Comparison of ENCODE assay signal across 8 mouse cellular contexts in the genomic region with DNA sequence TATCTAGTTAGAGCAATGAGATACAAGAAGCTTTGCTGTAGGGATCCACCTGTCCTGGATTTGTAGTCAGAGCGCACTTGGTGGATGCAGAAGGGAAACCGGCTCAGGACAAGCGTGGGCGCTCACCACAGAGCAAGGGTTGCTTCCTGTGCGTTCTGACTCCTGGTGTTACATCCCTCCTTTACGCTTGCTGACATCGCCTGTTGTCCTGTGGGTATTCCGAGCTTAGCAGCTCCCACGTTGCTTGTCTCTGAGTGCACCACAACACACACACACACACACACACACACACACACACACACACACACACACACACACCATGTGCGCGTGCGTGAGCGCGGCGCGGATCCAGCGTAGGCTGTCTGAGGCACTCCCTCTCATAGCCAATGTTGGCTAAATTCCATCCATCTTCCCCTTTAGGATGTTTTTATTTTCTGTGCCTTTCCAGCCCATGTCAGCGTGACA.
DNase-seq lines count a peak whose midpoint lies in the region; ATAC-seq lines count a peak whose summit lies in the region.

No protein-coding gene starts in this region.

- H3K27ac ChIP-seq in hindbrain, embryonic 13.5 days, result peak overlapping the region; percentile 95
- peak overlapping the region; percentile 93 for H3K27ac ChIP-seq in midbrain, embryonic 14.5 days (replicated peaks; ENCODE audit: low read depth, low read length)
- H3K27ac ChIP-seq in stomach, embryonic 16.5 days (ENCODE audit: low read length), result no peak overlapping the region

- peak; percentile 60 for ATAC-seq in hindbrain, embryonic 13.5 days (ENCODE audit: low FRiP score)
- peak; percentile 43 for ATAC-seq in midbrain, embryonic 14.5 days (ENCODE audit: low FRiP score, low TSS enrichment)
- ATAC-seq in stomach, embryonic 16.5 days (ENCODE audit: insufficient read depth, low FRiP score), result no peak

- intact Hi-C loops in left cerebral cortex, postnatal 25 days (cut with DNase I), result loop anchor here (2.0 to 10.0 kb wide), 3 partner anchors 58 to 620 kb away; partner anchors contain the start of gene Vps26c

- peaks cover 10% of the 10 kb centered on the region for H3K4me1 ChIP-seq in hindbrain, embryonic 13.5 days (replicated peaks)
- peaks cover 6% of the 10 kb centered on the region; the same call in 1 of the 2 replicates for H3K4me1 ChIP-seq in midbrain, embryonic 14.5 days (ENCODE audit: control insufficient read depth, insufficient read depth, low read length)
- H3K4me1 ChIP-seq in stomach, embryonic 16.5 days (ENCODE audit: control insufficient read depth, insufficient read depth, low read length), result 0 out of 2 replicates have a peak, but pooled peaks cover 5% of the 10 kb centered on the region

- under 1% methylated on average over 18 of the region's 18 CpGs for WGBS in hindbrain, embryonic 13.5 days
- under 1% methylated on average over 18 of the region's 18 CpGs for WGBS in midbrain, embryonic 14.5 days
- WGBS in stomach, embryonic 16.5 days, result 3% methylated on average over 18 of the region's 18 CpGs

- H3K4me2 ChIP-seq in hindbrain, embryonic 13.5 days, result peak overlapping the region; percentile 84
- H3K4me2 ChIP-seq in midbrain, embryonic 14.5 days (ENCODE audit: low read length), result peak overlapping the region; percentile 93
- H3K4me2 ChIP-seq in stomach, embryonic 16.5 days (ENCODE audit: low read depth, low read length), result peak overlapping the region; percentile 77

- peak; percentile 34 to 36 for DNase-seq in CD8-positive naive resting alpha-beta T cell, adult 2 months (ENCODE audit: low read depth in 2 of 2, low spot score in 2 of 2)
- DNase-seq in R1 (ENCODE audit: low read depth, low spot score), result peak; percentile 50
- DNase-seq in embryo, embryonic 9.5 days (ENCODE audit: extremely low spot score), result peak; percentile 22
- peak; percentile 66 to 72 for DNase-seq in left cerebral cortex, postnatal 25 days (ENCODE audit: low spot score in 2 of 2)
- DNase-seq in midbrain, embryonic 14.5 days, result peak; percentile 76
- no peak for DNase-seq in testis, postnatal 10 days (ENCODE audit: low spot score)

- 0 out of 2 replicates have a peak, but pooled peaks cover 3% of the 10 kb centered on the region for H3K27me3 ChIP-seq in hindbrain, embryonic 13.5 days
- H3K27me3 ChIP-seq in midbrain, embryonic 14.5 days (ENCODE audit: control insufficient read depth, insufficient read depth, low read length), result no peaks in the 10 kb centered on the region
- no peaks in the 10 kb centered on the region for H3K27me3 ChIP-seq in stomach, embryonic 16.5 days (ENCODE audit: control insufficient read depth, insufficient read depth, low read length)

- no peaks in the 10 kb centered on the region for H3K36me3 ChIP-seq in hindbrain, embryonic 13.5 days
- no peaks in the 10 kb centered on the region for H3K36me3 ChIP-seq in midbrain, embryonic 14.5 days (ENCODE audit: control insufficient read depth, insufficient read depth, low read length)
- H3K36me3 ChIP-seq in stomach, embryonic 16.5 days (ENCODE audit: control insufficient read depth, insufficient read depth, low read length), result no peaks in the 10 kb centered on the region; the same call in 1 of the 2 replicates

- peak overlapping the region; percentile 51 for H3K4me3 ChIP-seq in hindbrain, embryonic 13.5 days
- peak overlapping the region; percentile 54 for H3K4me3 ChIP-seq in midbrain, embryonic 14.5 days (replicated peaks; ENCODE audit: low read depth, low read length)
- H3K4me3 ChIP-seq in stomach, embryonic 16.5 days (replicated peaks; ENCODE audit: low read length), result peak overlapping the region; percentile 59

- H3K9ac ChIP-seq in hindbrain, embryonic 13.5 days, result peak overlapping the region; percentile 67
- H3K9ac ChIP-seq in midbrain, embryonic 14.5 days (replicated peaks; ENCODE audit: low read length), result peak overlapping the region; percentile 60
- H3K9ac ChIP-seq in stomach, embryonic 16.5 days (ENCODE audit: low read length), result peak overlapping the region; percentile 67

- H3K9me3 ChIP-seq in hindbrain, embryonic 13.5 days, result 0 out of 2 replicates have a peak, but pooled peaks cover 3% of the 10 kb centered on the region
- H3K9me3 ChIP-seq in midbrain, embryonic 14.5 days (ENCODE audit: control insufficient read depth, low read length), result no peaks in the 10 kb centered on the region
- H3K9me3 ChIP-seq in stomach, embryonic 16.5 days (replicated peaks; ENCODE audit: control insufficient read depth, low read length), result 0 out of 2 replicates have a peak, but pooled peaks cover 3% of the 10 kb centered on the region
